Mouse (Mus musculus) spleen, adult 2 months (tissue): Measurements from ENCODE around the gene Xylt1.

ENCODE experiments used
- CTCF ChIP-seq: fragments of 200-500 bp; IDR thresholded peaks from 2 replicates; pipeline ENCODE4 v1.5.1; 2011; ENCODE audit warnings: mild to moderate bottlenecking, inconsistent platforms; ENCODE audit not compliant: insufficient read depth, insufficient read length, insufficient replicate concordance; ENCODE audit errors: extremely low read depth
- POLR2A ChIP-seq: fragments of 200-500 bp; IDR thresholded peaks from 2 replicates; pipeline ENCODE4 v1.6.1; 2011; ENCODE audit warnings: low read depth, low read length, inconsistent platforms

DNA sequence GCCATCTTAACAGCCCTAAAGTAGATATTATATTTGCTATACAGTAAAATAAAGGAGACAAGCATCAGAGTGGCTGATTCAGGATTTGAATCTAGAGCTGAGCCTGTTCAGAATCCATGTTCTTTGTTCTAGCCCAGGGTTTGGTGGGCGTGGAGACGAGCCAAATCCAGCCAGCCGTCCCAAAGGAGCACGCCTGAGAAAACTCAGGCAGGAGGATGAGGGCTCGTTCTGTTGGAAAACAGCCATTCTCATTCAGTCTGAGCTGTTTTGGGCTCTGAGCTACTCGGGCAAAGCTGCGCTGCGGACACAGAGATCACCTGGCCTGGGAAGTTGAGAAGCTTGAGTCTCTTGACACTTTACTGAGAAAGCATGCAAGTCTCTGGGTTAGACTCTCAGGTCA is 115.0 kb downstream of the Xylt1 start:
- no peak for TF ChIP-seq CTCF
- no peak for TF ChIP-seq POLR2A
